Mouse (Mus musculus) heart, adult 2 months (tissue): ENCODE results near the gene Atp1a1.

Experiments
- CTCF ChIP-seq: fragments of 200-600 bp; IDR thresholded peaks from 2 replicates; pipeline ENCODE4 v1.8.1; 2022; ENCODE audit warnings: antibody characterized with exemption, mild to moderate bottlenecking, moderate library complexity
- EP300 ChIP-seq: fragments of 200-500 bp; IDR thresholded peaks from 2 replicates; pipeline ENCODE4 v1.6.1; 2011; ENCODE audit warnings: low read depth, low read length, control low read depth; ENCODE audit not compliant: insufficient read depth
- POLR2A ChIP-seq: fragments of 200-500 bp; IDR thresholded peaks from 2 replicates; pipeline ENCODE4 v1.6.1; 2011; ENCODE audit warnings: mild to moderate bottlenecking, low read depth, low read length, control low read depth; ENCODE audit not compliant: insufficient read depth

DNA sequence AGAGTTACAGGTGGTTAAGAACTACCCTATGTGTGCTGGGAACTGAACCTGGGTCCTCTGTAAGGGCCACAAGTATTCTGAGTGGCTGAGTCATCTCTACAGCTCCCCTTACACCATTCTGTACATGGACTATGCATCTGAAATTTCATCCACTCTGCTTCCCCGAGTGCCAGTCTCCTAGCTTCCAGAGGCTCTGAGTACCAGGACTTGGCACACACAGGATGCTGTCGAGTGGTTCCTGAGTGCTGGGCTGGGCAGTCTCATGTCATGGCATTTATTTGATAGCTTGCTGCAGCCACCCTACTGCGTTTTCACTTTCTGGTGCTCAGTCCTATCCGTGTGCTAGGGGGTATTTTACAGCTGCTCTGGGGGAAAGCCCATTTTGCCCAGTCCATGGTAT is 35.9 kb downstream of the Atp1a1 start:
- no peak for TF ChIP-seq POLR2A
- no peak for TF ChIP-seq CTCF
- 0 out of 2 replicates have a peak, but pooled peaks have one; percentile 35 for TF ChIP-seq EP300
